Mouse (Mus musculus) embryonic facial prominence, embryonic 14.5 days (tissue): Measurements from ENCODE around the gene Aurkc. TPM values are rescaled to one million over a fixed set of nuclear protein-coding genes. Genes with fewer than 3 reads are reported as not detected.
"Not testable (repeated sequence)": the region's sequence is repeated elsewhere in the genome, so short reads cannot be mapped to it uniquely, and the experiment has no call there.

Experiments used
- ATAC-seq: fragments of 200-750 bp; cut with Nextera tagmentation; 2 replicates; pipeline ENCODE4 v1.8.0; 2017; ENCODE audit warnings: low read depth, moderate number of reproducible peaks, moderate TSS enrichment
- DNase-seq: peaks from one replicate; pipeline ENCODE4 v3.0.0-alpha.2; 2015; ENCODE audit warnings: low spot score
- H3K27ac ChIP-seq: fragments of 300-500 bp; sonication (generic); replicated peaks from 2 replicates; pipeline ENCODE4 v1.5.1; 2014; ENCODE audit warnings: low read depth, mild to moderate bottlenecking, low read length, moderate library complexity
- H3K27me3 ChIP-seq: fragments of 300-500 bp; sonication (generic); replicated peaks from 2 replicates; pipeline ENCODE4 v1.6.1; 2014; ENCODE audit warnings: low read length; ENCODE audit not compliant: control insufficient read depth, insufficient read depth
- H3K36me3 ChIP-seq: fragments of 300-500 bp; sonication (generic); 2 replicates; pipeline ENCODE4 v1.6.1; 2014; ENCODE audit warnings: low read length, mixed read lengths; ENCODE audit not compliant: control insufficient read depth, insufficient read depth
- H3K4me1 ChIP-seq: fragments of 300-500 bp; sonication (generic); 2 replicates; pipeline ENCODE4 v1.6.1; 2014; ENCODE audit warnings: antibody characterized with exemption, low read length; ENCODE audit not compliant: control insufficient read depth, insufficient read depth
- H3K4me2 ChIP-seq: fragments of 300-500 bp; sonication (generic); 2 replicates; pipeline ENCODE4 v1.6.1; 2014; ENCODE audit warnings: low read depth, mild to moderate bottlenecking, low read length, moderate library complexity, mixed read lengths
- H3K4me3 ChIP-seq: fragments of 300-500 bp; sonication (generic); 2 replicates; pipeline ENCODE4 v1.5.1; 2014; ENCODE audit warnings: low read depth, mild to moderate bottlenecking, low read length
- H3K9ac ChIP-seq: fragments of 300-500 bp; sonication (generic); 2 replicates; pipeline ENCODE4 v1.6.1; 2014; ENCODE audit warnings: low read depth, mild to moderate bottlenecking, low read length, moderate library complexity, mixed read lengths
- H3K9me3 ChIP-seq: fragments of 300-500 bp; sonication (generic); 2 replicates; pipeline ENCODE4 v1.6.1; 2016; ENCODE audit warnings: low read length; ENCODE audit not compliant: control insufficient read depth
- WGBS: fragments of 180-500 bp; shearing (Covaris S2); extraction: QIAGEN DNeasy Blood & Tissue Kit; methylation state at CpG from one replicate; pipeline ENCODE4 v1.1.7; 2014; 5-methylcytosine and 5-hydroxymethylcytosine counted together
- polyA plus RNA-seq: library from polyadenylated mRNA; unstranded; fragments of >200 nt; fragmentation: Nextera tagmentation; extraction: Ambion mirVana; gene quantifications from 2 replicates; pipeline ENCODE4 v1.2.1, GENCODE M21; 2014

The Aurkc gene
- polyA plus RNA-seq, 1 experiment from 2014 or later, result not detected

DNA sequence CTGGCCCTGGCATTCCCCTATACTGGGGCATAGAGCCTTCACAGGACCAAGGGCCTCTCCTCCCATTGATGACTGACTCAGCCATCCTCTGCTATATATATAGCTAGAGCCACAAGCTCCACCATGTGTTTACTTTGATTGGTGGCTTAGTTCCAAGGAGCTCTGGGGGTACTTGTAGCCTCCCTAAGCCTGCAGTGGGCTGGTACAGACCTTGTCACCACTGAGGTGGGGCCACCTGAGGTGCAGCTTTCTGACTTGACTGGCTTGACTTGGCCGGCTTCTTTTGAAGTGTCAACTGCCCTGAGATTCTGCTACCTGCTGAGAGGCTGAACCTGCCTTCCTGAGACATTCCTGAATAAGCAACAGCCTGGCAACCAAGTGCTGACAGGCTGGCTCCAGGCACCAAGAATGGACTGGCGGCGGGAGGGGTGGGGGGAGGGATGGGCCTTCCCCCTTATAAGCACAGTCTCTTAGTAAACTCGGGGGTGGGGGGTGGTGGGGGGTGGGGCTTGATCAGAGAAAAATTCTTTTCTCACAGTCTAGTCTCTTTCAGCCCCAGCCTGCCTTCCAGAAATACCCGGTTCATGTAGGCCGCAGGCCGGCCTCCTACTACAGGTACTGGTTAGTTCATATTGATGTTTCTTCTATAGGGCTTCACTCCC, 54.7 kb downstream of the Aurkc start:
- not testable (repeated sequence) for H3K4me2 ChIP-seq, H3K4me1 ChIP-seq, H3K36me3 ChIP-seq, H3K9ac ChIP-seq, ATAC-seq, H3K4me3 ChIP-seq, H3K9me3 ChIP-seq, H3K27ac ChIP-seq, H3K27me3 ChIP-seq
- DNase-seq, result peak; percentile 1
- WGBS, result 65% methylated on average over 7 of the region's 7 CpGs

Other genes with a start within 250 kb of the Aurkc start
- 11.5 and 13.5 TPM in 2 replicates for gene Zfp954, start 126.2 kb downstream of the Aurkc start, polyA plus RNA-seq
- gene Zfp773, start 141.5 kb downstream of the Aurkc start, polyA plus RNA-seq, result 0.85 and 1.1 TPM in 2 replicates
- 2.8 TPM in 2 replicates for gene Zfp418, start 176.0 kb downstream of the Aurkc start, polyA plus RNA-seq
- gene Zfp772, start 214.7 kb downstream of the Aurkc start, polyA plus RNA-seq, result 7.2 and 8.7 TPM in 2 replicates